ENCODE assay signal across 15 mouse cellular contexts in genomic region chr3:127294610-127295349, GRCm38 (mm10).
DNase-seq lines count a peak whose midpoint lies in the region; ATAC-seq and TF ChIP-seq lines count a peak whose summit lies in the region.
"Had no signal": no experiment of that assay in that cellular context is flagged by ENCODE, and none has a peak within 500 bp of the region (broad histone marks: within the 10 kb centered on the region; RNA-seq: fewer than 3 reads in every experiment).

No protein-coding gene starts in this region.

- in situ Hi-C loops in CH12.LX (cut with MboI; ENCODE audit: low pct_ligation_motif_present, low pct_unique_long_range_greater_than_20kb, low sequenced_read_pairs): no loop called here

- no peak overlapping the region for H3K4me3 ChIP-seq in CH12.LX (replicated peaks in 1 of 3; ENCODE audit: low read depth in 2 of 3, low read length in 2 of 3, poor library complexity in 1 of 3)
- H3K4me3 ChIP-seq in forebrain, postnatal 0 days (ENCODE audit: low read depth, low read length): no peak overlapping the region
- no peak overlapping the region for H3K4me3 ChIP-seq in midbrain, embryonic 12.5 days
- H3K4me3 ChIP-seq in stomach, postnatal 0 days (ENCODE audit: low read depth, low read length): no peak overlapping the region
- H3K4me3 ChIP-seq: embryonic facial prominence, embryonic 15.5 days; limb, embryonic 12.5 days had no signal

- no peak overlapping the region for H3K27ac ChIP-seq in CH12.LX (ENCODE audit: insufficient read depth, low read depth)
- H3K27ac ChIP-seq in forebrain, postnatal 0 days (ENCODE audit: low read depth, low read length): 0 out of 2 replicates have a peak overlapping the region, but pooled peaks have one; percentile 42
- peak overlapping the region; percentile 85 for H3K27ac ChIP-seq in midbrain, embryonic 12.5 days (replicated peaks)
- H3K27ac ChIP-seq in stomach, postnatal 0 days (replicated peaks): no peak overlapping the region
- H3K27ac ChIP-seq: embryonic facial prominence, embryonic 15.5 days; kidney, postnatal 0 days; limb, embryonic 12.5 days had no signal

- no peak; the same call in 1 of the 2 replicates for ATAC-seq in forebrain, postnatal 0 days
- 0 out of 2 replicates have a peak, but pooled peaks have one; percentile 42 for ATAC-seq in midbrain, embryonic 12.5 days (ENCODE audit: low FRiP score, low read depth)
- ATAC-seq in stomach, postnatal 0 days (ENCODE audit: low FRiP score, low TSS enrichment): no peak
- ATAC-seq in megakaryocyte, adult 5-6 weeks (ENCODE audit: poor library complexity, severe bottlenecking): no peak
- ATAC-seq: intestine, embryonic 16.5 days had no signal

- H3K79me2 ChIP-seq in CH12.LX (replicated peaks; ENCODE audit: control insufficient read depth, extremely low read depth, insufficient read depth, poor library complexity, severe bottlenecking): no peaks in the 10 kb centered on the region

- no peak for TF ChIP-seq CTCF in CH12.LX (conservative IDR thresholded peaks at IDR 0.05 in 1 of 2, IDR thresholded peaks at IDR 0.05 in 1 of 2; ENCODE audit: low read depth in 2 of 2, low read length in 2 of 2)
- TF ChIP-seq CTCF in forebrain, postnatal 0 days (IDR thresholded peaks at IDR 0.05; ENCODE audit: low read depth): no peak
- no peak for TF ChIP-seq CTCF in stomach, postnatal 0 days (IDR thresholded peaks at IDR 0.05; ENCODE audit: low read depth)

- TF ChIP-seq EP300 in CH12.LX (IDR thresholded peaks at IDR 0.05; ENCODE audit: low read length): no peak
- no peak for TF ChIP-seq EP300 in stomach, postnatal 0 days (optimal IDR thresholded peaks at IDR 0.05)

- peak; percentile 6 for DNase-seq in CH12.LX (ENCODE audit: extremely low read depth)
- DNase-seq in MEL-GATA-1-ER (ENCODE audit: extremely low read depth, low read depth): peak; percentile 42
- DNase-seq in forebrain, postnatal 0 days: no peak
- DNase-seq in frontal cortex, postnatal 10 days (ENCODE audit: low spot score in 2 of 2): no peak
- no peak for DNase-seq in stomach, postnatal 0 days (ENCODE audit: low spot score)
- DNase-seq in heart, adult 8-10 months (ENCODE audit: low spot score): no peak
- DNase-seq: adrenal gland, adult 8-10 months; lung, postnatal 36 days; thymus, postnatal 36 days had no signal

- H3K9ac ChIP-seq in CH12.LX (ENCODE audit: insufficient read depth, low read depth): 0 out of 2 replicates have a peak overlapping the region, but pooled peaks have one; percentile 4
- H3K9ac ChIP-seq in forebrain, postnatal 0 days: no peak overlapping the region
- no peak overlapping the region for H3K9ac ChIP-seq in midbrain, embryonic 12.5 days (replicated peaks)
- no peak overlapping the region for H3K9ac ChIP-seq in stomach, postnatal 0 days (ENCODE audit: low read length)
- H3K9ac ChIP-seq: embryonic facial prominence, embryonic 15.5 days; limb, embryonic 12.5 days had no signal

- dilution Hi-C loops in CH12.LX (cut with MboI; ENCODE audit: extremely low pct_ligation_motif_present, extremely low pct_unique_long_range_greater_than_20kb, low sequenced_read_pairs): no loop called here

- no peaks in the 10 kb centered on the region for H3K36me3 ChIP-seq in CH12.LX (replicated peaks in 1 of 2; ENCODE audit: control insufficient read depth in 1 of 2, insufficient read depth in 1 of 2, low read length in 1 of 2)
- no peaks in the 10 kb centered on the region for H3K36me3 ChIP-seq in forebrain, postnatal 0 days (ENCODE audit: insufficient read depth)
- H3K36me3 ChIP-seq in midbrain, embryonic 12.5 days: no peaks in the 10 kb centered on the region
- no peaks in the 10 kb centered on the region for H3K36me3 ChIP-seq in stomach, postnatal 0 days (ENCODE audit: control insufficient read depth, insufficient read depth, low read length)
- H3K36me3 ChIP-seq: embryonic facial prominence, embryonic 15.5 days; limb, embryonic 12.5 days had no signal

- no peaks in the 10 kb centered on the region for H3K9me3 ChIP-seq in CH12.LX (replicated peaks; ENCODE audit: low read length)
- no peaks in the 10 kb centered on the region for H3K9me3 ChIP-seq in forebrain, postnatal 0 days (ENCODE audit: low read length)
- no peaks in the 10 kb centered on the region for H3K9me3 ChIP-seq in midbrain, embryonic 12.5 days
- H3K9me3 ChIP-seq in stomach, postnatal 0 days (ENCODE audit: control insufficient read depth, low read length): no peaks in the 10 kb centered on the region
- H3K9me3 ChIP-seq: embryonic facial prominence, embryonic 15.5 days; limb, embryonic 12.5 days had no signal

- peaks cover 13 to 46% of the 10 kb centered on the region in 2 experiments for H3K4me1 ChIP-seq in CH12.LX (ENCODE audit: control insufficient read depth in 1 of 2, insufficient read depth in 2 of 2)
- peaks cover 7% of the 10 kb centered on the region for H3K4me1 ChIP-seq in forebrain, postnatal 0 days (ENCODE audit: insufficient read depth)
- H3K4me1 ChIP-seq in midbrain, embryonic 12.5 days: peaks cover 29% of the 10 kb centered on the region
- no peaks in the 10 kb centered on the region for H3K4me1 ChIP-seq in stomach, postnatal 0 days (replicated peaks; ENCODE audit: control insufficient read depth, insufficient read depth)
- H3K4me1 ChIP-seq: limb, embryonic 12.5 days had no signal

- TF ChIP-seq POLR2A in CH12.LX (IDR thresholded peaks at IDR 0.05; ENCODE audit: low read depth, low read length): no peak

- TF ChIP-seq RAD21 in CH12.LX (IDR thresholded peaks at IDR 0.05; ENCODE audit: low read depth, low read length): no peak

- H3K27me3 ChIP-seq in CH12.LX (replicated peaks): no peaks in the 10 kb centered on the region
- no peaks in the 10 kb centered on the region for H3K27me3 ChIP-seq in forebrain, postnatal 0 days (ENCODE audit: insufficient read depth, low read length)
- H3K27me3 ChIP-seq in midbrain, embryonic 12.5 days: no peaks in the 10 kb centered on the region
- H3K27me3 ChIP-seq in stomach, postnatal 0 days (ENCODE audit: control insufficient read depth, insufficient read depth, low read length): no peaks in the 10 kb centered on the region
- H3K27me3 ChIP-seq: embryonic facial prominence, embryonic 15.5 days; limb, embryonic 12.5 days had no signal

- 64% methylated on average over 9 of the region's 9 CpGs for WGBS in forebrain, postnatal 0 days
- WGBS in midbrain, embryonic 12.5 days: 65% methylated on average over 9 of the region's 9 CpGs
- WGBS in stomach, postnatal 0 days: 68% methylated on average over 9 of the region's 9 CpGs

- peak overlapping the region; percentile 90 for H3K4me2 ChIP-seq in CH12.LX (ENCODE audit: insufficient read depth, low read depth, poor library complexity, severe bottlenecking)
- no peak overlapping the region for H3K4me2 ChIP-seq in forebrain, postnatal 0 days (ENCODE audit: low read depth)
- H3K4me2 ChIP-seq in midbrain, embryonic 12.5 days (replicated peaks): peak overlapping the region; percentile 20
- no peak overlapping the region for H3K4me2 ChIP-seq in stomach, postnatal 0 days (replicated peaks; ENCODE audit: low read depth)
- H3K4me2 ChIP-seq: embryonic facial prominence, embryonic 15.5 days; limb, embryonic 12.5 days had no signal

TF ChIP-seq in CH12.LX, 34 proteins besides CTCF, POLR2A, EP300 and RAD21:
- TF ChIP-seq CHD1 (IDR thresholded peaks at IDR 0.05; ENCODE audit: low read depth, low read length): 0 out of 2 replicates have a peak, but pooled peaks have one; percentile 36
- TF ChIP-seq SIN3A (IDR thresholded peaks at IDR 0.05; ENCODE audit: low read length): peak; percentile 34; the same call in 1 of the 2 replicates
- TF ChIP-seq USF1 (IDR thresholded peaks at IDR 0.05; ENCODE audit: low read depth, low read length): no peak

Comparison
In these comparisons a context has a peak if more than half of its experiments do, and no peak if none do; other contexts are left out.
1. DNase-seq: peak in CH12.LX (single experiment) and MEL-GATA-1-ER (single experiment); none in forebrain, postnatal 0 days (single experiment), frontal cortex, postnatal 10 days (0 of 2), stomach, postnatal 0 days (single experiment) and heart, adult 8-10 months (single experiment).
2. H3K27ac ChIP-seq: peak in forebrain, postnatal 0 days (single experiment) and midbrain, embryonic 12.5 days (single experiment); none in CH12.LX (single experiment) and stomach, postnatal 0 days (single experiment).
3. H3K4me2 ChIP-seq: peak in CH12.LX (single experiment) and midbrain, embryonic 12.5 days (single experiment); none in forebrain, postnatal 0 days (single experiment) and stomach, postnatal 0 days (single experiment).